Mouse (Mus musculus) olfactory bulb, adult 2 months (tissue): ENCODE measurements around the gene Mcoln2.

Experiments
- CTCF ChIP-seq: fragments of 200-500 bp; IDR thresholded peaks from 2 replicates; pipeline ENCODE4 v1.5.1; 2012; ENCODE audit warnings: low read depth, mild to moderate bottlenecking, low read length, moderate library complexity; ENCODE audit not compliant: insufficient read depth
- POLR2A ChIP-seq: fragments of 200-500 bp; IDR thresholded peaks from 2 replicates; pipeline ENCODE4 v1.6.1; 2012; ENCODE audit warnings: mild to moderate bottlenecking, low read depth, low read length, moderate library complexity; ENCODE audit not compliant: insufficient read depth

DNA sequence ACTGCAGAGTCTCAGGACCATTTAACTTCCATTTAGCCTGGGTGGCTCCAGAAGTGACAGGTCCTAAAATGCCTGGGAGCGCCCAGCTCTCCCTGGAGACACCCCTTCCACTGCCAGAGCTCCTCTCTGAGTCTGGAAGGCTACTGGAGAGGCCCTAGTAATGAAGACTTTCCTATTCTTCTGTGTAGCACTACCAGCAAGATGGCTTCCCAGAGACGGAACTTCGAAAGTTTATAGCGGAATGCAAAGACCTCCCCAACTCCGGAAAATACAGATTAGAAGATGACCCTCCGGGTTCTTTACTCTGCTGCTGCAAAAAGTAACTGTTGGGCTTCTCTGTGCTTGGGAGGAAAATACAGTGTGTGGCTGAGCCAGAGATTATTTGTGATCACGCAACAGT, 9.4 kb upstream of the Mcoln2 start:
- TF ChIP-seq POLR2A (no peak), CTCF (no peak)
